Comparison of ENCODE assay signal across 8 mouse cellular contexts in genomic region chr4:136174216-136175193, GRCm38 (mm10). TPM values are rescaled to one million over a fixed set of nuclear protein-coding genes. Genes with fewer than 3 reads are reported as not detected.
DNase-seq lines count a peak whose midpoint lies in the region; ATAC-seq and TF ChIP-seq lines count a peak whose summit lies in the region.

No protein-coding gene starts in this region.

- peaks cover 4% of the 10 kb centered on the region; the same call in 1 of the 2 replicates for H3K36me3 ChIP-seq in kidney, embryonic 15.5 days
- H3K36me3 ChIP-seq in kidney, adult 2 months (ENCODE audit: control insufficient read depth, insufficient read depth, low read length): no peaks in the 10 kb centered on the region
- H3K36me3 ChIP-seq in intestine, embryonic 16.5 days (ENCODE audit: control insufficient read depth, insufficient read depth, low read length): no peaks in the 10 kb centered on the region

- peaks cover 54% of the 10 kb centered on the region for H3K4me1 ChIP-seq in kidney, embryonic 15.5 days
- peaks cover 16% of the 10 kb centered on the region for H3K4me1 ChIP-seq in kidney, adult 2 months (ENCODE audit: control insufficient read depth, insufficient read depth, low read length)
- peaks cover 60% of the 10 kb centered on the region for H3K4me1 ChIP-seq in intestine, embryonic 16.5 days (ENCODE audit: control insufficient read depth, insufficient read depth, low read length)

- TF ChIP-seq POLR2A in kidney, adult 2 months (IDR thresholded peaks at IDR 0.05; ENCODE audit: low read depth, low read length): no peak

- H3K9ac ChIP-seq in kidney, embryonic 15.5 days: 0 out of 2 replicates have a peak overlapping the region, but pooled peaks have one; percentile 63
- peak overlapping the region; percentile 84 for H3K9ac ChIP-seq in intestine, embryonic 16.5 days (ENCODE audit: low read depth, low read length)

- H3K4me3 ChIP-seq in kidney, embryonic 15.5 days (replicated peaks): peak overlapping the region; percentile 79
- H3K4me3 ChIP-seq in kidney, adult 2 months (ENCODE audit: insufficient read depth, low read depth, low read length): no peak overlapping the region
- peak overlapping the region; percentile 87 for H3K4me3 ChIP-seq in intestine, embryonic 16.5 days (ENCODE audit: low read length)

- WGBS in kidney, embryonic 15.5 days: 77% methylated on average over 13 of the region's 13 CpGs
- WGBS in kidney, adult 2 months: 72% methylated on average over 13 of the region's 13 CpGs
- WGBS in intestine, embryonic 16.5 days: 57% methylated on average over 13 of the region's 13 CpGs

- H3K27ac ChIP-seq in kidney, embryonic 15.5 days: no peak overlapping the region
- no peak overlapping the region for H3K27ac ChIP-seq in kidney, adult 2 months (ENCODE audit: insufficient read depth, low read depth, low read length)
- H3K27ac ChIP-seq in intestine, embryonic 16.5 days (ENCODE audit: low read length): peak overlapping the region; percentile 85

- no peak for DNase-seq in kidney, adult 2 months
- peak; percentile 69 for DNase-seq in thymus, postnatal 14 days
- DNase-seq in right cerebral cortex, postnatal 14 days: no peak

- peak overlapping the region; percentile 98 for H3K4me2 ChIP-seq in kidney, embryonic 15.5 days
- peak overlapping the region; percentile 96 for H3K4me2 ChIP-seq in intestine, embryonic 16.5 days (ENCODE audit: low read depth, low read length)

- no peaks in the 10 kb centered on the region for H3K9me3 ChIP-seq in kidney, embryonic 15.5 days (replicated peaks)
- no peaks in the 10 kb centered on the region for H3K9me3 ChIP-seq in intestine, embryonic 16.5 days (ENCODE audit: control insufficient read depth, low read length)

- no peaks in the 10 kb centered on the region for H3K27me3 ChIP-seq in kidney, embryonic 15.5 days
- H3K27me3 ChIP-seq in kidney, adult 2 months (replicated peaks; ENCODE audit: control insufficient read depth, insufficient read depth, low read length): no peaks in the 10 kb centered on the region
- H3K27me3 ChIP-seq in intestine, embryonic 16.5 days (replicated peaks; ENCODE audit: control insufficient read depth, insufficient read depth, low read length): no peaks in the 10 kb centered on the region

- no peak for TF ChIP-seq CTCF in kidney, adult 2 months (conservative IDR thresholded peaks at IDR 0.05; ENCODE audit: insufficient read depth, insufficient read length, low read depth, low read length)

- peak; percentile 30; the same call in 1 of the 2 replicates for ATAC-seq in kidney, embryonic 15.5 days (replicated peaks; ENCODE audit: low FRiP score)
- peak; percentile 31 for ATAC-seq in common myeloid progenitor, adult 5-6 weeks (replicated peaks; ENCODE audit: low read depth, poor library complexity, severe bottlenecking)
- ATAC-seq in intestine, embryonic 16.5 days: peak; percentile 57
- ATAC-seq in megakaryocyte, adult 5-6 weeks (ENCODE audit: poor library complexity, severe bottlenecking): peak; percentile 58
- ATAC-seq in cerebellum, adult (ENCODE audit: insufficient number of reproducible peaks, low FRiP score, low TSS enrichment): no peak

RNA-seq across cellular contexts. Expression of gene E2f2, which starts 2.3 kb away (rescaled TPM):
- 9.7 and 10.5 TPM in 2 replicates for polyA plus RNA-seq in kidney, embryonic 15.5 days (2015; fragmentation: Nextera tagmentation; extraction: Ambion mirVana)
- polyA plus RNA-seq in kidney, adult 2 months (2012; rRNA removed): 2.1 and 2.2 TPM in 2 replicates
- 4.3 and 6.8 TPM in 2 replicates for total RNA-seq in common myeloid progenitor, adult 5-6 weeks (2017)
- polyA plus RNA-seq in intestine, embryonic 16.5 days (2015; fragmentation: Nextera tagmentation; extraction: Ambion mirVana): 7.5 and 9.3 TPM in 2 replicates
- total RNA-seq in megakaryocyte, adult 5-6 weeks (2015): 78.1 and 107 TPM in 2 replicates
- total RNA-seq in megakaryocyte, adult 5-6 weeks (2017): 59.4 and 63.6 TPM in 2 replicates

RNA-seq across cellular contexts. Expression of gene Id3, which starts 31.2 kb away (rescaled TPM):
- 862 and 905 TPM in 2 replicates for polyA plus RNA-seq in kidney, embryonic 15.5 days (2015; fragmentation: Nextera tagmentation; extraction: Ambion mirVana)
- 259 and 289 TPM in 2 replicates for polyA plus RNA-seq in kidney, adult 2 months (2012; rRNA removed)
- 2.2 TPM in 1 of 2 replicates, not detected in the other for total RNA-seq in common myeloid progenitor, adult 5-6 weeks (2017)
- 232 and 245 TPM in 2 replicates for polyA plus RNA-seq in intestine, embryonic 16.5 days (2015; fragmentation: Nextera tagmentation; extraction: Ambion mirVana)
- total RNA-seq in megakaryocyte, adult 5-6 weeks (2015): 1.9 and 2.0 TPM in 2 replicates
- total RNA-seq in megakaryocyte, adult 5-6 weeks (2017): 0.77 and 1.8 TPM in 2 replicates

RNA-seq across cellular contexts. Expression of gene Asap3, which starts 31.7 kb away (rescaled TPM):
- 4.5 and 6.0 TPM in 2 replicates for polyA plus RNA-seq in kidney, embryonic 15.5 days (2015; fragmentation: Nextera tagmentation; extraction: Ambion mirVana)
- 5.7 and 7.0 TPM in 2 replicates for polyA plus RNA-seq in kidney, adult 2 months (2012; rRNA removed)
- total RNA-seq in common myeloid progenitor, adult 5-6 weeks (2017): not detected in 2 replicates
- polyA plus RNA-seq in intestine, embryonic 16.5 days (2015; fragmentation: Nextera tagmentation; extraction: Ambion mirVana): 3.3 and 4.4 TPM in 2 replicates
- total RNA-seq in megakaryocyte, adult 5-6 weeks (2015): not detected in 2 replicates
- 0.04 TPM in 1 of 2 replicates, not detected in the other for total RNA-seq in megakaryocyte, adult 5-6 weeks (2017)
